Comparison of ENCODE assay signal across 8 mouse cellular contexts in genomic region chr4:97779003-97779930, GRCm38 (mm10). TPM values are rescaled to one million over a fixed set of nuclear protein-coding genes. Genes with fewer than 3 reads are reported as not detected.
A peak's percentile ranks its signal among the peaks of the same experiment; 100 is the strongest.
DNase-seq lines count a peak whose midpoint lies in the region; ATAC-seq lines count a peak whose summit lies in the region.

No protein-coding gene starts in this region.

- H3K4me1 ChIP-seq in lung, embryonic 16.5 days (replicated peaks; ENCODE audit: control insufficient read depth, insufficient read depth, low read length), result peaks cover 14% of the 10 kb centered on the region; the same call in 1 of the 2 replicates
- peaks cover 20% of the 10 kb centered on the region for H3K4me1 ChIP-seq in forebrain, embryonic 14.5 days (ENCODE audit: control insufficient read depth, insufficient read depth, low read length)
- H3K4me1 ChIP-seq in limb, embryonic 13.5 days, result peaks cover 41% of the 10 kb centered on the region
- H3K4me1 ChIP-seq in stomach, embryonic 16.5 days (ENCODE audit: control insufficient read depth, insufficient read depth, low read length), result peaks cover 7% of the 10 kb centered on the region; the same call in 1 of the 2 replicates

- H3K4me2 ChIP-seq in lung, embryonic 16.5 days (ENCODE audit: low read depth, low read length), result peak overlapping the region; percentile 67
- peak overlapping the region; percentile 83 for H3K4me2 ChIP-seq in forebrain, embryonic 14.5 days (ENCODE audit: low read length)
- peak overlapping the region; percentile 80 for H3K4me2 ChIP-seq in limb, embryonic 13.5 days (replicated peaks)
- peak overlapping the region; percentile 65 for H3K4me2 ChIP-seq in stomach, embryonic 16.5 days (ENCODE audit: low read depth, low read length)

- peak overlapping the region; percentile 95 for H3K27ac ChIP-seq in lung, embryonic 16.5 days (ENCODE audit: low read length)
- peak overlapping the region; percentile 98 for H3K27ac ChIP-seq in forebrain, embryonic 14.5 days (ENCODE audit: low read depth, low read length)
- peak overlapping the region; percentile 99 for H3K27ac ChIP-seq in limb, embryonic 13.5 days
- peak overlapping the region; percentile 98 for H3K27ac ChIP-seq in stomach, embryonic 16.5 days (ENCODE audit: low read length)

- H3K9ac ChIP-seq in lung, embryonic 16.5 days (ENCODE audit: low read length), result peak overlapping the region; percentile 99
- H3K9ac ChIP-seq in forebrain, embryonic 14.5 days (ENCODE audit: low read length), result peak overlapping the region; percentile 100
- peak overlapping the region; percentile 100 for H3K9ac ChIP-seq in limb, embryonic 13.5 days
- peak overlapping the region; percentile 99 for H3K9ac ChIP-seq in stomach, embryonic 16.5 days (ENCODE audit: low read length)

- peak overlapping the region; percentile 90 for H3K4me3 ChIP-seq in lung, embryonic 16.5 days (ENCODE audit: low read length)
- peak overlapping the region; percentile 92 for H3K4me3 ChIP-seq in forebrain, embryonic 14.5 days (ENCODE audit: low read depth, low read length)
- peak overlapping the region; percentile 97 for H3K4me3 ChIP-seq in limb, embryonic 13.5 days
- H3K4me3 ChIP-seq in stomach, embryonic 16.5 days (replicated peaks; ENCODE audit: low read length), result peak overlapping the region; percentile 89

- WGBS in lung, embryonic 16.5 days, result 12% methylated on average over 18 of the region's 18 CpGs
- WGBS in forebrain, embryonic 14.5 days, result 3% methylated on average over 18 of the region's 18 CpGs
- 4% methylated on average over 18 of the region's 18 CpGs for WGBS in limb, embryonic 13.5 days
- WGBS in stomach, embryonic 16.5 days, result 18% methylated on average over 18 of the region's 18 CpGs

- H3K9me3 ChIP-seq in lung, embryonic 16.5 days (ENCODE audit: control insufficient read depth, low read length), result no peaks in the 10 kb centered on the region
- H3K9me3 ChIP-seq in forebrain, embryonic 14.5 days (replicated peaks; ENCODE audit: control insufficient read depth, low read length), result no peaks in the 10 kb centered on the region
- no peaks in the 10 kb centered on the region for H3K9me3 ChIP-seq in limb, embryonic 13.5 days
- no peaks in the 10 kb centered on the region for H3K9me3 ChIP-seq in stomach, embryonic 16.5 days (replicated peaks; ENCODE audit: control insufficient read depth, low read length)

- no peak for ATAC-seq in lung, embryonic 16.5 days (ENCODE audit: low read depth)
- ATAC-seq in forebrain, embryonic 14.5 days, result no peak
- no peak for ATAC-seq in limb, embryonic 13.5 days (ENCODE audit: low FRiP score, low read depth)
- ATAC-seq in stomach, embryonic 16.5 days (ENCODE audit: insufficient read depth, low FRiP score), result no peak
- no peak for ATAC-seq in erythroid progenitor cell, adult 5-6 weeks (replicated peaks; ENCODE audit: low FRiP score, poor library complexity, severe bottlenecking)

- no peaks in the 10 kb centered on the region for H3K27me3 ChIP-seq in lung, embryonic 16.5 days (ENCODE audit: control insufficient read depth, insufficient read depth, low read depth, low read length)
- H3K27me3 ChIP-seq in forebrain, embryonic 14.5 days (replicated peaks; ENCODE audit: control insufficient read depth, insufficient read depth, low read length), result no peaks in the 10 kb centered on the region
- H3K27me3 ChIP-seq in limb, embryonic 13.5 days, result no peaks in the 10 kb centered on the region
- no peaks in the 10 kb centered on the region for H3K27me3 ChIP-seq in stomach, embryonic 16.5 days (ENCODE audit: control insufficient read depth, insufficient read depth, low read length)

- no peak for DNase-seq in lung, adult 18-20 months
- no peak for DNase-seq in forebrain, embryonic 14.5 days (ENCODE audit: low spot score)
- no peak for DNase-seq in frontal cortex, postnatal 25 days (ENCODE audit: low spot score in 2 of 2)
- no peak for DNase-seq in urinary bladder, postnatal 36 days (ENCODE audit: low spot score in 2 of 2)

- peaks cover 9% of the 10 kb centered on the region for H3K36me3 ChIP-seq in lung, embryonic 16.5 days (ENCODE audit: control insufficient read depth, insufficient read depth, low read length)
- peaks cover 17% of the 10 kb centered on the region for H3K36me3 ChIP-seq in forebrain, embryonic 14.5 days (ENCODE audit: control insufficient read depth, insufficient read depth, low read length)
- peaks cover 18% of the 10 kb centered on the region for H3K36me3 ChIP-seq in limb, embryonic 13.5 days
- peaks cover 7% of the 10 kb centered on the region for H3K36me3 ChIP-seq in stomach, embryonic 16.5 days (ENCODE audit: control insufficient read depth, insufficient read depth, low read length)

RNA-seq across cellular contexts. Expression of gene E130114P18Rik, which starts 1.4 kb away (rescaled TPM):
- 0.79 and 0.85 TPM in 2 replicates for polyA plus RNA-seq in lung, embryonic 16.5 days (2015; fragmentation: Nextera tagmentation; extraction: Ambion mirVana)
- polyA plus RNA-seq in forebrain, embryonic 14.5 days (2014; fragmentation: Nextera tagmentation; extraction: Ambion mirVana), result 48.7 and 62.9 TPM in 2 replicates
- polyA plus RNA-seq in limb, embryonic 13.5 days (2015; fragmentation: Nextera tagmentation; extraction: Ambion mirVana), result 3.7 and 6.3 TPM in 2 replicates
- 2.5 and 2.6 TPM in 2 replicates for polyA plus RNA-seq in stomach, embryonic 16.5 days (2015; fragmentation: Nextera tagmentation; extraction: Ambion mirVana)
- not detected in 2 replicates for total RNA-seq in erythroid progenitor cell, adult 5-6 weeks (2015; ENCODE audit: low replicate concordance)
- not detected in 2 replicates for total RNA-seq in erythroid progenitor cell, adult 5-6 weeks (2017; ENCODE audit: low replicate concordance)

RNA-seq across cellular contexts. Expression of gene Nfia, which starts 6.7 kb away (rescaled TPM):
- 48.3 and 52.9 TPM in 2 replicates for polyA plus RNA-seq in lung, embryonic 16.5 days (2015; fragmentation: Nextera tagmentation; extraction: Ambion mirVana)
- polyA plus RNA-seq in forebrain, embryonic 14.5 days (2014; fragmentation: Nextera tagmentation; extraction: Ambion mirVana), result 71.5 and 85.9 TPM in 2 replicates
- 88.3 and 88.4 TPM in 2 replicates for polyA plus RNA-seq in limb, embryonic 13.5 days (2015; fragmentation: Nextera tagmentation; extraction: Ambion mirVana)
- polyA plus RNA-seq in stomach, embryonic 16.5 days (2015; fragmentation: Nextera tagmentation; extraction: Ambion mirVana), result 42.9 and 45.1 TPM in 2 replicates
- total RNA-seq in erythroid progenitor cell, adult 5-6 weeks (2015; ENCODE audit: low replicate concordance), result 21.8 and 54.4 TPM in 2 replicates
- 2.2 and 2.7 TPM in 2 replicates for total RNA-seq in erythroid progenitor cell, adult 5-6 weeks (2017; ENCODE audit: low replicate concordance)
